Mouse (Mus musculus) spleen, postnatal 4 days (tissue): ENCODE measurements at regions not wholly inside any gene's neighbourhood (a gene's known extent, or its start where the extent isn't known, plus 50 kb on each side); places are given as distances from the start of the nearest gene placed in this dataset.

ENCODE experiments used
- DNase-seq, 2 experiments: peaks; one replicate each; pipeline ENCODE4 v3.0.0; 2022; ENCODE audit warnings: low spot score in 2 of 2

- DNase-seq, result no peak
Measured at GRCm38 (mm10) chr13:107641926-107642657, 402.2 kb upstream of the Smim15 start.

GRCm38 (mm10) chr13:107639620-107640019, 404.6 kb upstream of the Smim15 start:
- no peak for DNase-seq

GRCm38 (mm10) chr13:107637269-107637668, 407.0 kb upstream of the Smim15 start:
- no peak for DNase-seq

GRCm38 (mm10) chr13:107635114-107635513, 409.1 kb upstream of the Smim15 start:
- DNase-seq, result no peak

GRCm38 (mm10) chr13:107627073-107627472, 417.2 kb upstream of the Smim15 start:
- DNase-seq, result no peak

GRCm38 (mm10) chr13:107626670-107627069, 417.6 kb upstream of the Smim15 start:
- no peak for DNase-seq

- DNase-seq, result no peak
Measured at GRCm38 (mm10) chr13:107621337-107621736, 422.9 kb upstream of the Smim15 start.

GRCm38 (mm10) chr13:107620887-107621286, 423.4 kb upstream of the Smim15 start:
- no peak for DNase-seq

GRCm38 (mm10) chr13:107620210-107620609, 424.0 kb upstream of the Smim15 start:
- no peak for DNase-seq

- no peak for DNase-seq
Measured at GRCm38 (mm10) chr13:107619430-107619927, 424.8 kb upstream of the Smim15 start.

- no peak for DNase-seq
Measured at GRCm38 (mm10) chr13:107618796-107619429, 425.3 kb upstream of the Smim15 start.

GRCm38 (mm10) chr13:107618369-107618771, 425.9 kb upstream of the Smim15 start:
- no peak for DNase-seq

GRCm38 (mm10) chr13:107617582-107617981, 426.7 kb upstream of the Smim15 start:
- no peak for DNase-seq

GRCm38 (mm10) chr13:107616775-107617174, 427.5 kb upstream of the Smim15 start:
- DNase-seq, result no peak

GRCm38 (mm10) chr13:107608996-107609503, 435.2 kb upstream of the Smim15 start:
- DNase-seq, result no peak

GRCm38 (mm10) chr13:107607294-107607693, 437.0 kb upstream of the Smim15 start:
- DNase-seq, result no peak

- no peak for DNase-seq
Measured at GRCm38 (mm10) chr13:107602149-107602548, 442.1 kb upstream of the Smim15 start.

- no peak for DNase-seq
Measured at GRCm38 (mm10) chr13:107601132-107601439, 443.2 kb upstream of the Smim15 start.

- no peak for DNase-seq
Measured at GRCm38 (mm10) chr13:107600331-107601131, 443.7 kb upstream of the Smim15 start.

- DNase-seq, result no peak
Measured at GRCm38 (mm10) chr13:107599094-107599644, 445.1 kb upstream of the Smim15 start.

- DNase-seq, result no peak
Measured at GRCm38 (mm10) chr13:107598391-107598790, 445.9 kb upstream of the Smim15 start.

- no peak for DNase-seq
Measured at GRCm38 (mm10) chr13:107597217-107597616, 447.0 kb upstream of the Smim15 start.
